Mouse (Mus musculus): ENCODE data around the gene Tll2.

The Tll2 gene

DNA sequence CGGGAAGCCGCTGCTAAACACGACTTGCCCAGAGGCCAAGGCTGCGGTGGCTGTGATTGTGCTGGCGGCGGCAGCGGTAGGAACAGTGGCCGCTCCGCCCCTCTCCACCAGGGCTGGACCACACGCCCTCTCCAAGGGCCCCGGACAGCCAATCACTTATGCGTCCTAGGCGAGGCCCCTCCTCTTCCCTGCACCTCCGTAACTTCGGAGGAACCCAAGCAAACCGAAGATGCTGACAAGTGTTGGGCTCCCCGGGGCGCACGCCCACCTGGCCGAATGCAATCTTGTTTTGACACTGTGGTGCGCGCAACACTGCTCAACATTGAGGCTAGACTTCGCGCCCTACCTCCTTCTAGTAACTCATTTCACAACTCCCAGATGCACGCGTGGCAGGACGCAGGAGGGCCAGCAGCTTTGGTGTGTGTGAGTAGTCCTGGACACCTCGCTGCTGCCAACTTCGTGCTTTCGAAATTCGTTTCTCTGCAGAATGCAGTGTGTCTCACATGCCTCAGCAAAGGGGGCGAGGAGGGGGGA is at the start of gene Tll2:
Gene Tll2, minus strand, starts transcription at position 25 of the 534 bp plus-strand sequence.
- peak; percentile 14 for DNase-seq

DNA sequence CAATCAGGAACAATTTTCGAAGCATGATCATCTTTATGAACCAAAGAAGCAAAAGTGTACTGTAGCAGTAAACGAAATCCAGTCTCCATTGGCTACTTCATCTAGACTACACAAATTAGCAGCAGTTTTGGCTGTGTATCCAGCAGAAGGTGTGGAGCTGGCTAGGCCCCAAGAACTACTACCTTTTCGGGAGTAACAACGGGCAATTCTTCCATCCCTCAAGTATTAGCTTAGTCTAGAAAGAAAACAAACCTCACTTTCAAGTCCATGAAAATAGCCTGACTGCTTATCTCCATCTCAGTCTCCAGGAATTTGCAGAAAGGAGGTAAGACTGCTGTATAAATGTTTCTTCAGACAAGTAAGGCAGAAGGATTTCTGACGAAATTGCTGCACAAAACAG is 47.9 kb upstream of the Tll2 start:
- DNase-seq, result no peak

DNA sequence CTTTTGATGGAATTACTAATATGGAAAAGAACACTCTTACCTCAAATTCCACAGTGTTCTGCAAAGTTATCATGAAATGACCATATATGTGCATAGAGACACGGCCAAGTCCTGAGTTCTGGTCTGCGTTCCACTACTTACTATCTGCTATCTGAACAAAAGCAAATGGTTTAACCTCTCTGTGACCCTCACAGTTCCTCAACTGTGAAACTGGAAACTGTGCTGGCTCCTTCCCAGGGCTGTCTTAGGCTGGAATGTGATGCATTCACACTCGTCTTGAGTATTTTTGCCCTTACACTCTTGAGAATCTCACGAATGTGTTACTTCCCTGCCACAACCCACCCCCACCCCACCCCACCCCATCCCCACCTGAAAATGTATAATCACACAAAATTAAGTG is 42.3 kb upstream of the Tll2 start:
- no peak for DNase-seq

DNA sequence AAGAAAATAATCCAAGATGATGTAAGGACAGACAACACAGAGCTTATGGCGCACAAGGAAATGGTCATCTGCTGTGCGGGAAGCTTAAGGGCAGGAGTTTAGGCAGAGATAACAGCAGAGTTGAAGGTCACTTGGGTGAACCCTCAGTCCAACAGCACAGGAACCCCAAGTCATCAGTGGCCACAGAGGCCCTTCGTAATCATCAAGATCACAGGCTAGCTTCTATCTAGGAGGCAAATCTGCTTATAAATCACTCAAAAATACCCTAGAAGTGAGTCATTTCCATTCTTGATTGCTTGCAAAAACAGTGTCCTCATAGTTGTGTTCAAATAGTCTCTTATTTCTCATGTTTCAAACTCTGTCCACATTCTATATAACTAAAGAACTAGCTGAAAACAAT is 41.6 kb upstream of the Tll2 start:
- DNase-seq, result no peak

DNA sequence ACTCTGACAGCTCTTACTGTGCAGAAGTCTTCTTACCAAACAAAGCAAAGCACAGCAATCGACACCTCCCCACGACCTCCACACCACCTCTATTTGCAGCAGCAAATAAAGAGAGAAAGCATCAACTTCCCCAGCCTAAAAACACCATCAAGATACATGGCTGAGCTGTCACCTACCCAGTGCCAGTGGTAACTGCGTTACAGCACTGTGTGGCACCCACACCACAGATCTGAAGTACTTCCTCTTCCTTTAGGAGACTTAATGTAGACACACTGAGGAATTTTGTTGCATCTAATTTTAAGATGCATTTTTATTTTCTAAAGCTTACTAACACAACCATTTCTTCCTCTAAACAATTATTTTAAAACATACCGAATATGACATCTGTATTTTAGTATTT is 39.6 kb upstream of the Tll2 start:
- no peak for DNase-seq

DNA sequence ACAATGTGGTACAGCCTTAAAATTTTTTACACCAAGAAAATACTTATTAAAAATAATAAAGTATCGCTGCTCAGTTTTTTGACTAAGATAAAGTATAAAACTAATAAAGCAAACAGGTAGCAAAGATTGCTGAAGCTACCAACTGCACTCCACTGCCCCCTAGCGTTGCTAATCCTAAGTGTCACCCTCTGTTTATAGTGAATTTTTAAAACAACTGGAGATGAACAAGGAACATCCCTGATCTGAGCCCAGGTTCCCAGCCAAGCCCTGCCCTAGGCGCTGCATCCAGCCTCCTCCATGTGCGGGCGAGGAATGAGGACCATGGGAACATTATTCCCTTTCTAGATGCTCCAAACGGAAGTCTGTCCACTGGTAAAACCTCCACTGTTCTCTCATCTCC is 37.9 kb upstream of the Tll2 start:
- DNase-seq, result no peak

DNA sequence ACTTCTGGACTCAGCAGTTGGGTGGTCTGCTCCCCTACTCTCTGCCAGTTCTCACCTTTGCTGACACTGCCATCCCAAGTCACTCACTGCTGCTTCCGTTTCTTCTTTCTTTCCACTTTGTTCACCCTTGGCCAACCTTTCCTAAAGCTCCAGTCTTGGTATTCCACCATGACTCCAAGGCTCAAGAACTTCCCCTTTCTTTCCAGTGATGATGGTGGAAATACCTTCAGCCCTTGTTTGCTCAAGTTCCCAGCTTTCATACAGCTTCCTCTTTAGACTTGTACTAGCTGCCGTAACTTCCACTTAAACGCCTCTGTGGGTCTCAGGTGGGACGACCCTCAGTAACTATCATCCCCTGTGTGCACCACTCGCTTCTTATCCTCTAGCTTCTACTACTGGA is 35.4 kb upstream of the Tll2 start:
- DNase-seq, result no peak

DNA sequence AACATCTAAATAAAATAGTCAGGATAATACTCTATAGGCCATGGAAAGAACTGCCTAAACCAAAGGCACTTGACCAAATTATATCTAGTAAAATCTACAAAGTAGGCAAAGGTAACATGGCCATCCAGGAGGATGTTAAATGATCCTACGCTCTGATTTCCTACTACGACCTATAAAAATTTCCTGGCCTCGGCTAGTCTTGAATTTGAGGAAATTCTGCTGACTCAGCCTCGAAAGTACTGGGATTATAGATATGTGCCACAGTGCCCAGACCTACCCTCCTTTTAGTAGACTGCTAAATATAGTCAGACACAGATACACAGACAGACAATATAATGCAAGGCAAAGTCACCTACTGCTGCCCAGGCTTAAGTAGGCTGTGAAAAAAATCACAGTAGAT is 27.1 kb upstream of the Tll2 start:
- no peak for DNase-seq

DNA sequence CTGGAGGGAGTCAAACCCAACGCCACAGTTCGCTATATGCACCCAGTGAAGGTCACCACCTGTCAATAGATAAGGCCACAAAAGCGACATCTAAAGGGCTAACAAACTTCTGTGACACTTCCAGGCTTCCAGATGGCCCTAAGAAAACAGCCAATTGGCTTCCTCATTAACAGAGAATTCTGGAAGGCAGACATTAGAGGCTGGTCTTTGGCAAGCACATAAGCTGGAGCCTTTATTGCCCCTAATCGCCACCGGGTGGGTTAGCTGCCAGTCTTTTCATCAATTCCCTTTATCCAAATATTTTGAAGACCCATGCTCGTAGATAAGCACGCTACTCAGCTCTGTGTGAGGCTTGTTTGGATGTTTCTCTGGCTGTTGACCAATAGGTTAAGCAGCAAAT is 1.7 kb upstream of the Tll2 start:
- no peak for DNase-seq

DNA sequence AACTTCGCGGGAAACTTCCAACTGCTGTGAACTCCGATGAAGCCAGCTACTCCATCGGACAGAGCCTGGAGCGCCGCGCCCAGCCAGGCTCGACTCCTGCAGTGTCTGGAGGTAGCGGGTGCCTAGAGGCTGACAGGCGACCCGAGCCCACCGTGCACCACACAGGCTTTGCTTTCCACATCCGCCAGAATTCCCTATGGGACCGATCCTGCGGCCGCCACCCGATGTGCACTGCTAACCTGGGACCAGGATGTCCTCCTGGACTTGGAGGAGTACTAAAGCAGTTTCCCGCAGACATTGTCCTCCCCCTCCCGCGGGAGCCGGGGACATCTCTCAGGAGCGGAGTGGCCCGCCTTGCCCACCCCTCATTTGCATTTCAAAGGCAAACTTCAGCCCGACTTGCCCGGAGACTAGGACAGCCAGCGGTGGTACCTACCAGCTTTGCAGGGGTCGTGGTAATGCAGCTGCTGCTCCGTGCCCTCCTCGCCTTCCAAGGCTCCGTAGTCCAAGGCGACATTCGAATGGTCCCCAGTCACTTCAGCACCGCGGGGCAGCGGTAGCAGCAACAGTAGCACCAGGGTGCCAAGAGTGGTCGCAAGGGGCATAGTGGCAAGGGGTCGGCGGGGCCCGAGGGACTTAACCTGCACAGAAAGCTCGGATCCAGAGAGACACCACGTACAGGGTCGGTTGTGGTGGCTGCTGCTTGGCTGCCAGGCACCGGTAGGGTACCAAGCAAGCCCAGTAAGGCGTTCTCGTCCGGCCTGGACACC is 409 bp downstream of the Tll2 start:
- no peak for DNase-seq

DNA sequence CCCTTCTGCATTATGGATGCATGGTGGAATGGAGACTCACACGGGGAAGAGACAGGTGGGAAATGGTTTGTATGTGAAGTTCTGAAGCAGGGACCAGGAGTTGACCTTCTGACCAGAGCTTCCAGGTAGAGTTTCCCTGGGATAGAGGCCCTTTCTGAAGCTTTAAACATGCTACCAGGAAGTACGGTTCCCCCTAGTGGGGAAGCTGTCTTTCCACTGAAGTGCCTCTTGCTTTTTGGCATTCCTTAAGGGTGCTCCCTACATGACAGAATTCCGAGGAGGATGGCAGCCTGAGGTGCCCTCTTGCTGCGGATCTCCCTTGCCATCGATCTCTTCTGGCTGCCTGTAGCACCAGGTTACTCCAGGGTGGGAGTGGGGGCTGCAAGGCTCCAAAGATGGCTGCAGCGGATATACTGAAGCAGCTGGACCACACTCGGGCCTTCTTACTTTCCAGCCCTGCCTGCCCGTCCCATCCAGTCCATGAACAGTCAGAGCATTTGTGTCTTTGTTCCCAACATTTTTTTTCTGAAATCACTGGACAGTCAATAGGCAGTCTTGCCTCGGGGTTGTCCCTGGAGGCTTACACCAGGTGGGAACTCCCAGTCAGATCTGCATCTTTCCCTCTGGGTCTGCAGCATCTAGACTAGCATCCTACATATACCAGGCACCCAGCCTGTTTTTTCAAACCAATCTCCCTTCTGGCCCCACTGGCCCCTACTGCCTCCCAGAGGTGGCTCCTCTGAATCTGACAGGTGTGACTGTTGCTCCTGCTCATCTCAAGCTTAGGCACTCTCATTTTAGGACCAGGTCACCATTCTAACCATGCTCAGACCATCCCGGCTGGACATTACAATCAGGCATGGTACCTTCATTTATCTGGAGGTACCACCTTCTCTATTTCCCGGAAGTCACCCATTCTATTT is 2.2 kb downstream of the Tll2 start:
- DNase-seq, result no peak

DNA sequence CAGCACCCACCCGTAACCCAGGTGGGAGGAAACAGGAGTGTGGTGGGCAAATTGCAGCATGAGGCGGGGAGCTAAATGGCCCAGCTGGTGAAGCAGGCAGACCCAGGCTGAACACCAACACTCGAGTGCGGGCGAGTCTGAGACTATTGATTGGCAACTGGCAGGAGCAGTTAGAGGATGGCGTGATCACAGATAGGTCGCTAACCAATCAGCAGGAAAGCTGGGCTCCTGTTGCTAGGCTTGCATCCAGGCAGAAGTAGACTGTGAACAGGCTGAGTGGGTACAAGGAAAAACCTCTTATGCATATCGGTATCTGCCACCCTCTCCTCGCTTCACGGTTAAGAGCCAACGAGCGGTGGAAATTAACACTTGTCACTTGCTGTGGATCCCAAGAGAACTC is 9.0 kb downstream of the Tll2 start:
- no peak for DNase-seq

DNA sequence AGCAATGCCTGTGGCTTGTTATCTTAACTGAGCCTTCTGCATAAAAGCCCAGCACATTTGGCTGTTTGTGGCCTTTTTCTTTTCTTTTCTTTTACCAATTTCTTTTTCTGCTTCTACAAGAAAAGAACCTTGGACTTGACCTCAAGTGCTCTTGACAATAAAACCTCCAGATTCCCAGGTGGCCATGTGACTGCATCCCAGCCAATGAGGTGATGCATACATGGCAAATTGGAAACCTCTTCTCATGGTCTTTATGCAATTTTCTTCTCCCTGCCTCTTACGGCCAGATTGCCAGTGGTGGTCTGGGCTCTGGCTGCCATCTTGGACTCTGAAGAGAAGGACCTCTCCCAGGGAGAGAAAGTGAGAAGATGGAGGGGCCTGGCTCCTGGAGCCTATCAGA is 13.3 kb downstream of the Tll2 start:
- no peak for DNase-seq

DNA sequence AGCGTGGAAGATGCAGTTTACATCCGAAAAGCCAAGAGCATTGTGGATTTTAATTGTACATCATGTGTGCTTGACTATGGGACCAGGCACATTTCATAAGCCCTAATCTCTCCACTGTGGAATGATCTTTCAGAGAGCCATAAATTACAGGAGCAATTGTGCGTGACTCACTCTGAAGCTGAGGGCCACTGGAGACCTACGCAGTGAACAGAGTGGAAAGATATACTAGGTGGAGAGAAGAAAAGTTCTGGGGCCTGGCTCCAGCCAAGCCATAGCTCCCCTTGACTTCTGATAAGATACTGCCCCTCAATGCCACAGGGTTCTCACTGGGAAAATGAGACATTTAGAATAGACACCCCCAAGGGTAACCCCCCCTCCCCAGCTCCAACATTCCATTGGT is 13.7 kb downstream of the Tll2 start:
- DNase-seq, result no peak

DNA sequence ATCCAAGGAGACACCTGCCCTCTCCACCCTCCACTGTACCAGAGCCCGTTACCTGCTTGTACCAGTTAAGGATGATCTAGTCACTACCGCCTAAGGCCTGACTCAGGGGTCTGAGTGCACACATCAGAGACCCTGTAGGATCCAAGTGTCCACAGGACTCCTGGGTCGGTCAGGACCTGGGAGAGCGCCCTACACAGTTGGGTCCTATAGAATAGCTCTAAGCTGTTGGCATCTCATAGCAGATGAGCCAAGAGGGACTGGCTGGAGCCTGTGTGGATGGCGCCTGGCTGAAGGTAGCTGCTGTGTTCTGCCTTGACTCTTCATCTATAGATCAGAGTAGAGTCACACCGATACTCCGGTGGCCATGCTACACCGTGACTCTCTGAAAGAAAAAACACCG is 14.9 kb downstream of the Tll2 start:
- no peak for DNase-seq

DNA sequence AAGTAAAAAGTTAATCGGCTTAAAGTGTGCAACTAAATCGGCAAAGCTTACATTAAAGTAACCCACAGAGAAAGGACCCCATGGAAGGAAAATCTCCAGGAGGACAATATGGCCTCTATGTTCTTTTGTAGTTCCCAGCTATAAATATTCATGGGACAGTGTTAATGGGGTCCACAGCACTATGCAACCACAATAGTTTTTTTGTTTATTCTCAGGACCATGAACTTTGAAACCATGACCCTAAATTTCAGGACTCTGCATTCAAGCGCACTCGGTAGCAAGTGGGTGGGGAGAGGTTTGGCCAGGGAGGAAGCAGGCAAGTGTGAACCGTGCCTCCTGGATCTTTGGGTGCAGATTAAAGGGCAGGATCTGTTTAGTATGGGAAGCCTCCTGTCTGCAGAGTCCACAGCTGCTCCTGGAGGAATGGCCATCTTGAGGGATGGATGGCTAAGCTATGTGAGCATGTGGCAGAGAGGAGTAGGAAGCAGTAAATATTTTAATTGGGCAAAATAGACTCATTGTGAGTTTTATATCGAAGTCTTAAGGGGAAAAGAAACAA is 15.7 kb downstream of the Tll2 start:
- DNase-seq, result no peak

DNA sequence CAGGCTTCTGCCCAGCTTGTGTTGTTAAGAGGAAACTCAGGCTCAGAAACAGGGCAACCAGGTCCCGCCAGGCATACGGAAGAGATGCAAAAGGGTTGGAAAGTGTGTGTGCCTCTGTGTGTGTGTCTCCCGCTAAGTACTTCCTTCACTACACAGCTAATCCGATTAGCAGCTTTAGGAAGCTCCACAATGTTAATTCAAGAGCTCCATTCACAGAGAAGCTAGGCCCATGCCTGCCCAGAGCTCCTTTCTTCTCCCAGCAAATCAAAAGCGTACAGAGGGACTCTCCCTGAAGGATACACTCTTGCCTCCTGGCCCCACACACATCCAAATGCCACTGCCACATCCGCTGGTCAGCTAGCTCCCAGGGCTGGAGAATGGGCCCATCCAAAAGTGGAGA is 29.3 kb downstream of the Tll2 start:
- DNase-seq, result no peak

DNA sequence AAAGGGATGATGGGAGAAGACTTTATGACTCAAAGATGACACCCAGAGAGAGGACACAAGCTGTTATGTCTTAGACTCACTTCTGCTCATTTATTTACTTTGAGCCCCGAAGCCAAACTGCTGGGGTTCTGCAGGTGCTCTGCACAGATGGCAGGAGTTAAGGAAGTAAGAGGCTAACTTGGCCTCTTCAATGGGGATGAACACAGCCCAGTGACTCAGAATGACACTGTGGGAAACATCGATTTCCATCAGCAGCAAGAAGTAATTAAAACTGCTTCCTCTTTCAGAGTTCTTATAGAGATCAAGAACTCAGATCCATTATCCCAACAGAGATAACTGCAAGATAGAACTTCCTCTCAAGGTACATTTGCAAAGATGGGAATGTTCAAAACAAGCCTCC is 29.8 kb downstream of the Tll2 start:
- no peak for DNase-seq

DNA sequence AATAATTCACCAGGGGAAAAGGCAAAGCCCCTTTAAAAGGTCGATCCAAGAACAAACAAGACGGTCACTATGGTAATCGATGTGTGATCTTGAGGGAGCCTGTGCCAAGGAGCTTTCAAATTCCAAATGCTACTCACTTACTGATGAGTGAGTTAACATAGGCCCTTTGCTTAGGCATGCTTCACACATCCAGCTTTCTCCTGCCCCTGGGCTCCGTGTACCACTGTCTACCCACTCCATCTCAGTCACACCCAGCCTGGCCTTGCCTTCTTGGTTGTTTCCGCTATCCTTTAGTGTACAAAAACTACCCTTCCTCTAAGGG is 40.8 kb downstream of the Tll2 start:
- DNase-seq, result no peak

DNA sequence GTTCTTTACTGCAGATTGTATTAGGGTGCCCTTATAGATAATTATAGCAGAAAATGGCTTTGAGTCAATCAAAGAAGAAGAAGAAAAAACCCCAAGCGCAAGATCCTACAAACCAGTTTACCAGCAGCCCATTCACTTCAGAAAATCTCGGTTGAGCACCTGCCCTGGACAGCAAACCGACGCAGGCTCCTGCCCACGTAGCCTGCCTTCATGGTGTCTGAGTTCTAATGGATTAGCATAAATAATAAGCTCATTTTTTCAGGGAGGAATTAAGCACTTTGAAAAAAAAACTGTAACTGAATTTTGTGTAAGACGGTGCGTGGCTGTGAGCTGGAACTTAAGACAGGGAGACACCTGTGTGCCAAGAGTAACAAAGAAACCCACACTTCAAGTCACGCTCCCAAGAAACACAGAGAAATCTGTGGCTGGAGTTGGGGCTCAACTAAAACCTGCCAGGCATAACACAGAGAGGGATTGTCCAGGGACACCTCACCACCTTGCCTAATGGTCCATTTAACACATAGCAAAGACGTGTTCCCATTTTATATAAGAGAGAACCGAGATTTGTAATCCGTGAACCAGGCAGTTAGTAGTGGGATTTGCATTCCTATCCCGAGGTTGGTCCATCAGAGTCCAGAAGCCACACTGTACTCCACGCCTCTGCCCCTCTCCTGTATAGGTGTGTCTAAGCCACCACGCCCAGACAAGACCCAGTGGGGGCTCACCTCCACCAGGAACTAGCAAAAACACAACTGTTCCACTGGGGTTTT is 41.3 kb downstream of the Tll2 start:
- DNase-seq, result no peak

DNA sequence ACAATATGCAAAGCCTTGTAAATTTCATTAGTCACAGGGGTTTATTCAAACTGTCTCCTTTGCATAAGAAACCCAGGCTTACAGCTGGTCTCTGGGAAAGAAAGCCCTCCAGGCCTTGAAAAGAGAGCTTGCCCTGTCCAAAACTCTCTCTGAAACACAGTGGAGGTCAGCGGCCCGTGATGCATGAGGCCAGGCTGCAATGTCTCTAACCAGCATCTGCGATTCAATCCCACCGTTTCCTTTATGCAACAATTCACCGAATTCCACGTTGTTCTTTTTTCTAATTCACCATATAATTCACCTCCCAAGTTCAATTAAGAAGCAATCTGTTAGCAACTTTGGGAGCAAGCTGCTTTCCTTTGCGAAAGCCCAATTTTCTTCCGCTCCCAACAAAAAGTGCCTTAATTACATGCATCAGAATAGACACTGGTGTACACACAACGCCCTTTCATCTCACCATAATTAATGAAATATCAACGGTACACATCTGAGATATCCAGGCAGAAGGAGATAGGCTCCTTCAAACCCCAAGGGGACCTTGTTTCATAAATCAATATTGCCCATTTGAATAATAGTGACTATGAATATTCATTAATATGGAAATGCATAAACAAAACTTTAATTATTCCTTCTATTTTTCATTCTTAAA is 42.1 kb downstream of the Tll2 start:
- no peak for DNase-seq

DNA sequence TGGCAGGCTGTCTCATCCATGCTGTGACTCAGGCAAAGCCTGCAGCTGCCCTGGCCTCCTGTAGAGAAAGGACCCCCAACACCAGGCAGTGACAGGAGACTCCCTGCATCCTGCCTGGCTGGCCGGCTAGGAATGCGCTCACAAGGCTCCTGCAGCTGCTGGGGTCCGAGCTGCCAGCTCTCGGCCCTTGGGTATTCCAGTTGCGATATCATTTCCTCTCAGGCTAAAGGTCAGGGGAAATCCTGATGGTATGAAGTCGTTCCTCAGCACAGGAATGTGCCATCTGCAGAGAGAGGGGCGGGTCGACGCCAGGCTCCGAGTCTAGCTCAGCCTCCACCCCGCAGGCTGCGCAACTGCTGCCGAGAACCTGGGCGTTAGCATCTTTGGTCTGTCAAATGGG is 46.2 kb downstream of the Tll2 start:
- no peak for DNase-seq

DNA sequence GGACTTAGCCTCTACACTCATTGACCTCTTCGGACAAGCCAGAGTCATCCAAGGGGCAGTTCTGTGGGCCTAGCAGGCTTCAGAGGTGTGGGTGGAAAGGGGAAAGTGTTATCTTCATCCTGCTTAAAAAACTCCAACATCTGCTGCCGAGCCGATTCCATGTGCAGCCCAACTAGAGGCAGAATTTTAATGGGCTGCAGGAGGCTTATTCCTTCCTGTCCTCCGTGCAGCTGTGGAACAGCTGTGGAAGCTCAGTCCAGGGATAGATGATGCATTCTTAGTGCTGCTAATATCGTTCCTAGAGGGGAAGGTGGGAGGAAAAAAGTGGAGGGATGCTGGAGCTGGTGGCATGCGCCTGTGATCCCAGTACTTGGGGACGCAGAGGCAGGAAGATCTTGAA is 52.0 kb downstream of the Tll2 start:
- DNase-seq, result no peak
